Mouse (Mus musculus) kidney, postnatal 0 days (tissue): ENCODE data around the gene Wdr70. TPM values are rescaled to one million over a fixed set of nuclear protein-coding genes. Genes with fewer than 3 reads are reported as not detected.

ENCODE experiments used
- ATAC-seq: fragments of 200-750 bp; cut with Nextera tagmentation; replicated peaks from 2 replicates; pipeline ENCODE4 v1.8.0; 2017; ENCODE audit warnings: low read depth, moderate number of reproducible peaks, moderate TSS enrichment, moderate library complexity; ENCODE audit not compliant: low FRiP score
- DNase-seq: peaks from one replicate; pipeline ENCODE4 v3.0.0-alpha.2; 2016; ENCODE audit warnings: low spot score
- H3K27ac ChIP-seq: fragments of 300-500 bp; sonication (generic); 2 replicates; pipeline ENCODE4 v1.5.1; 2014; ENCODE audit warnings: mild to moderate bottlenecking
- H3K27me3 ChIP-seq: fragments of 300-500 bp; sonication (generic); 2 replicates; pipeline ENCODE4 v1.6.1; 2014; ENCODE audit warnings: low read length, mixed read lengths; ENCODE audit not compliant: insufficient read depth
- H3K36me3 ChIP-seq: fragments of 300-500 bp; sonication (generic); 2 replicates; pipeline ENCODE4 v1.6.1; 2014; ENCODE audit warnings: low read length, mixed read lengths; ENCODE audit not compliant: insufficient read depth
- H3K4me1 ChIP-seq: fragments of 300-500 bp; sonication (generic); replicated peaks from 2 replicates; pipeline ENCODE4 v1.6.1; 2014; ENCODE audit warnings: antibody characterized with exemption, low read length, mixed read lengths; ENCODE audit not compliant: insufficient read depth
- H3K4me2 ChIP-seq: fragments of 300-500 bp; sonication (generic); 2 replicates; pipeline ENCODE4 v1.6.1; 2014; ENCODE audit warnings: mild to moderate bottlenecking, low read length, moderate library complexity, mixed read lengths
- H3K4me3 ChIP-seq: fragments of 300-500 bp; sonication (generic); replicated peaks from 2 replicates; pipeline ENCODE4 v1.5.1; 2014; ENCODE audit warnings: low read depth, low read length
- H3K9ac ChIP-seq: fragments of 300-500 bp; sonication (generic); 2 replicates; pipeline ENCODE4 v1.6.1; 2014; ENCODE audit warnings: low read depth, low read length
- H3K9me3 ChIP-seq: fragments of 300-500 bp; sonication (generic); replicated peaks from 2 replicates; pipeline ENCODE4 v1.6.1; 2016; ENCODE audit warnings: low read length, inconsistent platforms, mixed read lengths
- CTCF ChIP-seq: IDR thresholded peaks from 2 replicates; pipeline ENCODE4 v1.5.1; 2016; ENCODE audit warnings: antibody characterized with exemption, low read depth, mild to moderate bottlenecking, moderate library complexity
- WGBS: fragments of 180-500 bp; shearing (Covaris S2); extraction: QIAGEN DNeasy Blood & Tissue Kit; methylation state at CpG from one replicate; pipeline ENCODE4 v1.1.7; 2014; 5-methylcytosine and 5-hydroxymethylcytosine counted together
- polyA plus RNA-seq: library from polyadenylated mRNA; unstranded; fragments of >200 nt; fragmentation: Nextera tagmentation; extraction: Ambion mirVana; gene quantifications from 2 replicates; pipeline ENCODE4 v1.2.1, GENCODE M21; 2015

Wdr70 gene
- polyA plus RNA-seq: 39.5 and 46.3 TPM in 2 replicates

GRCm38 (mm10) chr15:8098774-8099749 lies at the start of gene Wdr70:
TSS of gene Wdr70 (minus strand) at chr15:8099209.
- Histone ChIP-seq H3K4me3 (peak within 1 kb of the TSS; percentile 95), H3K36me3 (peaks cover 7% of the 10 kb centered on the region; the same call in 1 of the 2 replicates), H3K9me3 (no peaks in the 10 kb centered on the region), H3K4me1 (no peaks in the 10 kb centered on the region), H3K4me2 (peak within 1 kb of the TSS; percentile 79), H3K27ac (peak within 1 kb of the TSS; percentile 44; the same call in 1 of the 2 replicates), H3K27me3 (no peaks in the 10 kb centered on the region), H3K9ac (peak within 1 kb of the TSS; percentile 86)
- peak; percentile 95 for ATAC-seq
- peak; percentile 99 for TF ChIP-seq CTCF
- 2% methylated on average over 56 of the region's 56 CpGs for WGBS
- peak; percentile 92 for DNase-seq

GRCm38 (mm10) chr15:8135606-8136005 lies 36.6 kb upstream of the Wdr70 start:
- 90% methylated on average over 5 of the region's 5 CpGs for WGBS

GRCm38 (mm10) chr15:8131761-8132160 lies 32.8 kb upstream of the Wdr70 start:
- no peak overlapping the region for H3K9ac ChIP-seq
- H3K27ac ChIP-seq: no peak overlapping the region
- H3K27me3 ChIP-seq: no peaks in the 10 kb centered on the region
- DNase-seq (no peak), ATAC-seq (no peak)
- H3K4me1 ChIP-seq: no peaks in the 10 kb centered on the region
- TF ChIP-seq CTCF: no peak
- H3K9me3 ChIP-seq: no peaks in the 10 kb centered on the region
- no peak overlapping the region for H3K4me2 ChIP-seq
- no peak overlapping the region for H3K4me3 ChIP-seq
- H3K36me3 ChIP-seq: peaks cover 76% of the 10 kb centered on the region

More at GRCm38 (mm10) chr15:8135606-8136005, 36.6 kb upstream of the Wdr70 start:
- no peak overlapping the region for H3K9ac ChIP-seq
- H3K9me3 ChIP-seq: no peaks in the 10 kb centered on the region
- DNase-seq (no peak), ATAC-seq (no peak)
- H3K4me3 ChIP-seq: no peak overlapping the region
- H3K27ac ChIP-seq: no peak overlapping the region
- H3K36me3 ChIP-seq: peaks cover 65% of the 10 kb centered on the region
- no peak for TF ChIP-seq CTCF
- no peaks in the 10 kb centered on the region for H3K27me3 ChIP-seq
- no peak overlapping the region for H3K4me2 ChIP-seq
- H3K4me1 ChIP-seq: no peaks in the 10 kb centered on the region

DNA sequence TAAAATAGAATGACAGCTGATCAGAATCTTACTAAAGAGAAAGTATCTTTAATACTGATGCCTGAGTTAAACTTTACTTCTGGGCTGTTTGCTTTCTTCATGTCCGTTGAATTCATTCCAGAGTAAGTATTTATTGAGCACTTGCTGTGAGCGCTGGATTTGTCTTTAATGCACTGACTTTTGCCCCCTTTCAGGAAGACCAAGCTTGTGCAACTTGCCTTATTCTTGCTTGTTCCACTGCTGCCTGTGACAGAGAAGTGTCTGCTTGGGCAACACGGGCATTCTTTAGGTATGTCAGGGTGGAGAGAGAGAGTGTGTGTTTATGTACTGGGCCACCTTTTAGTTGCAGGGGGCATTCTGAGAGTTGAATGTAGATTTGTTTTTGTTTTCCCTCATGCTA lies 32.3 kb upstream of the Wdr70 start:
- ATAC-seq (no peak), DNase-seq (no peak)
- Histone ChIP-seq H3K9me3 (no peaks in the 10 kb centered on the region), H3K4me2 (no peak overlapping the region), H3K9ac (no peak overlapping the region), H3K27ac (no peak overlapping the region), H3K4me1 (no peaks in the 10 kb centered on the region), H3K4me3 (no peak overlapping the region), H3K36me3 (peaks cover 76% of the 10 kb centered on the region), H3K27me3 (no peaks in the 10 kb centered on the region)
- TF ChIP-seq CTCF: no peak
- WGBS: 94% methylated on average over 3 of the region's 3 CpGs

DNA sequence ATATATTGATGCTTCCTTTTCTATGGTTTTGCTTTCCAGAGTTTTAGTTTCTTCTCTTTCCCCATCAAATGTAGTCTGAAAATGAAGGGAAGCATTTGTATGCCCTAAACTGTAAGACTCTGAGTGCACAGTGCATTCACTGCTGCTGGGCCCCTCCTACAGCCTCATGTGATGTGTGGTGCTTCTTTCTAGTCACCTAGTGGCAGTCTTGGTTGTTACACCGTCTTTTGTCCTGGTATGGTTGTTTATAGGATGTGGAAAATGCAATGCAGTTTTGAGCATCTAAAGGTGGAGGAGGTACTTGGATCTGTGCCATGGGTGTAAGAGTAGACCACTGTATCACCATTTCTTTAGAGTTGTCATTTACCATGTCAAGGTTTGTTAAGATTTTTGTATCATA lies 30.3 kb upstream of the Wdr70 start:
- DNase-seq (no peak), ATAC-seq (no peak)
- Histone ChIP-seq H3K27ac (no peak overlapping the region), H3K36me3 (peaks cover 64% of the 10 kb centered on the region), H3K9ac (no peak overlapping the region), H3K27me3 (no peaks in the 10 kb centered on the region), H3K9me3 (no peaks in the 10 kb centered on the region), H3K4me1 (no peaks in the 10 kb centered on the region), H3K4me2 (no peak overlapping the region), H3K4me3 (no peak overlapping the region)
- TF ChIP-seq CTCF: peak; percentile 31
- WGBS: 60% methylated on average over 1 of the region's 1 CpGs

DNA sequence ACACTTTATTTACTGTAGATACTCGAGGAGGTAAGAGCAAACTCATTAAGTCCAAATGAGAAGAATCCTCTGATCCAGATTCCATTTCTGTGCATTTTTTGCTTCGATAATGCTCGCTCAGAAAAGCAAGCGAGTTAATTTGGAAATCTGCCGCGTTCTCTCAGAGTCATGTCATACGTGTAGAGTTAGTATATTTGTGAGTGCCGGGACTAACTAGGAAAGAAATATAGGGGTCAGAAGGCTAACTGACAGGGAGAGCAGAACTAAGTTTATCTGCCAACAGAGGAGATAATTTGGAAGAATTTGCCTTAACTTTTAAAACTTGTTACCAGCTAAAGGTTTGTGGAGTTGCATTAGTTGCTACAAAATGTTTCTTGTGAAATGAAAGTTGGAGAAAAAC lies 10.8 kb upstream of the Wdr70 start:
- ATAC-seq: no peak
- peak overlapping the region; percentile 66; the same call in 1 of the 2 replicates for H3K27ac ChIP-seq
- no peaks in the 10 kb centered on the region for H3K27me3 ChIP-seq
- TF ChIP-seq CTCF: no peak
- H3K36me3 ChIP-seq: peaks cover 6% of the 10 kb centered on the region; the same call in 1 of the 2 replicates
- H3K4me1 ChIP-seq: peaks cover 5% of the 10 kb centered on the region
- H3K4me3 ChIP-seq: peak overlapping the region; percentile 94
- H3K4me2 ChIP-seq: peak overlapping the region; percentile 86
- H3K9me3 ChIP-seq: no peaks in the 10 kb centered on the region
- no peak for DNase-seq
- peak overlapping the region; percentile 85 for H3K9ac ChIP-seq
- WGBS: 1% methylated on average over 8 of the region's 8 CpGs
